Mouse (Mus musculus): ENCODE results near the gene Ndufb3. TPM values are rescaled to one million over a fixed set of nuclear protein-coding genes. Genes with fewer than 3 reads are reported as not detected.
"Not testable (repeated sequence)": the region's sequence is repeated elsewhere in the genome, so short reads cannot be mapped to it uniquely, and the experiment has no call there.

Gene Ndufb3
- polyA plus RNA-seq, 1 experiment = 93.1 TPM

DNA sequence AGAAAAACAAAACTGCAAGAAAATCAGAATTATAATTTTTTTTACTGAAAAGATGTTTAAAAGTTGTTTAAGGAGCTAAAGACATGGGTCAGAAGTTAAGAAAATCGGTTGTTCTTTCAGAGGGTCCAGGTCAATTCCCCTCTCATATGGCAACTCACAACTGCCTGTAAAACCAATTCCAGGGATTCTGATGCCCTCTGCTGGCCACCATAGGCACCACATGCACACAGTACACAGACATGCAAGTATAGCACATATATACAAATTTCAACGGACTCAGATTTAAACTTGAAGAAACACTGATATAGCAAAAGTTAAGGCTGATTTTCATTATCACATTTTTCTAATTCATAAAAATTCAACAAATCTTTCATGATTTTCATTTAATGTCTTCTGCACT is 7.0 kb upstream of the Ndufb3 start:
- WGBS = 85% methylated on average over 2 of the region's 2 CpGs
- Histone ChIP-seq H3K27ac (ENCODE audit: control insufficient read depth, insufficient read depth, low read depth, low read length, poor library complexity) (no peak overlapping the region), H3K4me1 (ENCODE audit: control insufficient read depth, insufficient read depth, low read length) (no peaks in the 10 kb centered on the region; the same call in 1 of the 2 replicates), H3K4me3 (replicated peaks; ENCODE audit: control insufficient read depth, low read depth, low read length) (no peak overlapping the region)
- TF ChIP-seq POLR2A (IDR thresholded peaks at IDR 0.05; ENCODE audit: borderline replicate concordance, control insufficient read depth, low read depth, low read length) (no peak), CTCF (IDR thresholded peaks at IDR 0.05; ENCODE audit: control insufficient read depth, insufficient read depth, low read length) (peak; percentile 50)

DNA sequence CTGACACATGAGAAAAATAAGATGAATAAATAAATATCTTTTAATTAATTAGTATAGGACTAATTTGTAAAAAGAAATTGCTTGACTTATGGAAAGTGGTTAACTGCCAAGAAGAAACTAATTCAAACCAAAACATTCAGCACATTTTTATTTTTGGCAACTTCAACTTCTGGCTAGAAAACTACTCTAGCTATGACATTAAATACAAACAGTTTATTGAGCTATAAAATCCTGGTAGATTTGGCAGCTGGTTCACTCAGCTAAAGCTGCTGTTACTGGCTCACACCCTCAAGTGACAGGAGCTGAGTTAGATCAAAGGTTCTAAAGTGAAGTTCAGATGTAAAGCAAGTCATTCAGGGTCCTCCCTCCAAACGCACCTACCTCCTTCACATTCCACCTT is 3.6 kb upstream of the Ndufb3 start:
- Histone ChIP-seq H3K4me1 (ENCODE audit: control insufficient read depth, insufficient read depth, low read length) (peaks cover 2% of the 10 kb centered on the region; the same call in 1 of the 2 replicates), H3K4me3 (replicated peaks; ENCODE audit: control insufficient read depth, low read depth, low read length) (no peak overlapping the region), H3K27ac (ENCODE audit: control insufficient read depth, insufficient read depth, low read depth, low read length, poor library complexity) (no peak overlapping the region)
- WGBS = 64% methylated on average over 1 of the region's 1 CpGs
- TF ChIP-seq POLR2A (IDR thresholded peaks at IDR 0.05; ENCODE audit: borderline replicate concordance, control insufficient read depth, low read depth, low read length) (no peak), CTCF (IDR thresholded peaks at IDR 0.05; ENCODE audit: control insufficient read depth, insufficient read depth, low read length) (no peak)

DNA sequence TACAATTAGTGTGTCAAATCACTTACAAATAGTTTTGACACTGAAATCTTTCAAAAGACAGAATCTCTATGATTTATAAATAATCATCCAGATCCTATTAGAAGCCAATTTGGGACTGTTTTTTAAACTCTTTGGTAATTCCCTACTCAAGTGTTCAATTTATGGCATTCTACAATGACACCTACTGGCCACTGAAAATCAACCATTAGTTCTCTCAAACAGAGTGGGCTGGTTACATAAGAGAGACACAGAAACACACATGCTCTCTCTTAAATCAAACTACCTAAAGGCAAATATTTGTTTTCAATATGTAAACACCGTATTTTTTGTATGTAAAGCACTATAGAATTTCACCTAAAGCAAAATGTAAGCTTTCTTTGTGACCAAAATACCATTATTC is 1.9 kb upstream of the Ndufb3 start:
- H3K4me1 ChIP-seq (ENCODE audit: control insufficient read depth, insufficient read depth, low read length) = peaks cover 2% of the 10 kb centered on the region; the same call in 1 of the 2 replicates
- no peak overlapping the region for H3K4me3 ChIP-seq (replicated peaks; ENCODE audit: control insufficient read depth, low read depth, low read length)
- H3K27ac ChIP-seq (ENCODE audit: control insufficient read depth, insufficient read depth, low read depth, low read length, poor library complexity) = no peak overlapping the region
- WGBS = 60% methylated on average over 1 of the region's 1 CpGs
- no peak for TF ChIP-seq POLR2A (IDR thresholded peaks at IDR 0.05; ENCODE audit: borderline replicate concordance, control insufficient read depth, low read depth, low read length)
- no peak for TF ChIP-seq CTCF (IDR thresholded peaks at IDR 0.05; ENCODE audit: control insufficient read depth, insufficient read depth, low read length)

DNA sequence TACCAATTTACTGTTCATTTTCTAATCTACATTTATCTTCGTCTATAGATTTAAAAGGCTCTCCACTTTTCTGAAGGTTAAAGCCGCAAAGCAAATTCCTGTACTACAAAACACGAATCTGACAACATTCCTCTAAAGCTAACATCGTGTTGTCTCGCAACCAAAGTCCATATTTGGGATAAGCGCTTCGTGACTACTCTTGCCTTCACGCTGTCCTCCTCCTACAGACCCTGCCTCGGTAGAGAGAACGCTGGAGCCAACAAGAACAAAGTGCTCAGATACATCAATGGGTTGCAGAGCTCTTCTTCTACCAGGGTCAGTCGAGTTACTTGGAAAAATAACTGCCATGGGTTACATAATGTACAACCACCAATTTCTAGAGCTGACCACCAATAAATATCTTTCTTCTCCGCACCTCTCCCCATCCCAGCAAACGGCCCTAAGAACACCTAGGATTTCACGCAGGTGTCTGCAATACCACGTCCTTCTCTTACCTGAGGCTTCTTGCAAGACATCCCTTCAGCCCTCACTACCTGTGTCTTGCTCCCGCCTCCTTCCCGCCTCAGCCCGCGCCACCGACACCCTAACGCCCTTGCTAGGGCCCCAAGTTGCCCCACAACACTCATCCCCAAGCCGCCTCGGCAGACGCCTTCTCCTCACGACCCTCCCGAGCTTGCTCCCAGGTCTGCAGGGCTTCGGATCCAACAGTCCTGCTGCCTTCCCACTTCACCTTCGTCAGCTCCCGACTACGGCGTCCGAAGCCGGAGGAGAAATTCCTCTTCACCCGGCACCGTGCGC is 612 bp upstream of the Ndufb3 start:
- Histone ChIP-seq H3K4me1 (ENCODE audit: control insufficient read depth, insufficient read depth, low read length) (peaks cover 2% of the 10 kb centered on the region; the same call in 1 of the 2 replicates), H3K27ac (ENCODE audit: control insufficient read depth, insufficient read depth, low read depth, low read length, poor library complexity) (no peak overlapping the region), H3K4me3 (replicated peaks; ENCODE audit: control insufficient read depth, low read depth, low read length) (peak overlapping the region; percentile 80)
- WGBS = 3% methylated on average over 36 of the region's 36 CpGs
- TF ChIP-seq CTCF (IDR thresholded peaks at IDR 0.05; ENCODE audit: control insufficient read depth, insufficient read depth, low read length) (no peak), POLR2A (IDR thresholded peaks at IDR 0.05; ENCODE audit: borderline replicate concordance, control insufficient read depth, low read depth, low read length) (no peak)

DNA sequence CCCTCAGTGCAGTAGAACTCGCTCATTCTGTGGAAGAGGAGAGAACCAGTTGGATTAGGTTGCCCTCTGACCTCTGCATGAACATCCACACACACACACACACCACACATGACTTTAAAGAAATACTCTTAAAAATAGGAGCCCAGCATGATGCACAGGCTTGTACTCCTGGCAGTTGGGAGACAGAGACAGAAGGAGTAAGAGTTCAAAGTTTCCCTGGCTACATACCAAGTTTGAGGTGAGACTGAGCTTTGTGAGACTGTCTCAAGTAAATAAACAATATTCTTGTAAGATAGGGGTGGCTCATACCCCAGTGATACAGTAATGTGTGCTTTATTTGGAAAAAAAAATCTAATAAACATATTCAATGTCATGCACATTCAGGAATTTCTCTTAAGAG is 1.3 kb downstream of the Ndufb3 start:
- TF ChIP-seq POLR2A (IDR thresholded peaks at IDR 0.05; ENCODE audit: borderline replicate concordance, control insufficient read depth, low read depth, low read length) (no peak), CTCF (IDR thresholded peaks at IDR 0.05; ENCODE audit: control insufficient read depth, insufficient read depth, low read length) (no peak)
- peaks cover 2% of the 10 kb centered on the region; the same call in 1 of the 2 replicates for H3K4me1 ChIP-seq (ENCODE audit: control insufficient read depth, insufficient read depth, low read length)
- no peak overlapping the region for H3K4me3 ChIP-seq (replicated peaks; ENCODE audit: control insufficient read depth, low read depth, low read length)
- no peak overlapping the region for H3K27ac ChIP-seq (ENCODE audit: control insufficient read depth, insufficient read depth, low read depth, low read length, poor library complexity)
- WGBS = 74% methylated on average over 1 of the region's 1 CpGs

DNA sequence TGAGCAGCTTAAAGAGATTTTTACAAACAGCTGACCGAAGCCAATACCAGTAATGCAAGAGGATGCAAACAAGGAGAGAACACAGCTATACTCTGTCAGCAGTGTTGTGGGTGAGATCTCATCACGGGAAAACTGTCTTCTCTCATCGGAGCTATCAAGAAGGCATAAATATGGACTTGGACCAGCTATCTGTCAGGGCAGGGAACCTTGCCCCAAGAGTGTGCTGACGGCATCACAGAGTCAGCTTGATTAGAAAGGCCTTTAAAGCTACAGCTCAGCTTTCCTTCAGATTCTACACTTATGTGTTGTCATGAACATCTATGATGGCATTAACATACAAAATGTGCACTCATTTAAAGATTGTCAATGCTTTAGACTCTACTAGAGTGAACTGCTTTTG is 16.5 kb downstream of the Ndufb3 start:
- 61% methylated on average over 4 of the region's 4 CpGs for WGBS
- no peak overlapping the region for H3K27ac ChIP-seq (ENCODE audit: control insufficient read depth, insufficient read depth, low read depth, low read length, poor library complexity)
- TF ChIP-seq POLR2A (IDR thresholded peaks at IDR 0.05; ENCODE audit: borderline replicate concordance, control insufficient read depth, low read depth, low read length) (no peak), CTCF (IDR thresholded peaks at IDR 0.05; ENCODE audit: control insufficient read depth, insufficient read depth, low read length) (no peak)
- no peak overlapping the region for H3K4me3 ChIP-seq (replicated peaks; ENCODE audit: control insufficient read depth, low read depth, low read length)
- H3K4me1 ChIP-seq (ENCODE audit: control insufficient read depth, insufficient read depth, low read length) = no peaks in the 10 kb centered on the region; the same call in 1 of the 2 replicates

DNA sequence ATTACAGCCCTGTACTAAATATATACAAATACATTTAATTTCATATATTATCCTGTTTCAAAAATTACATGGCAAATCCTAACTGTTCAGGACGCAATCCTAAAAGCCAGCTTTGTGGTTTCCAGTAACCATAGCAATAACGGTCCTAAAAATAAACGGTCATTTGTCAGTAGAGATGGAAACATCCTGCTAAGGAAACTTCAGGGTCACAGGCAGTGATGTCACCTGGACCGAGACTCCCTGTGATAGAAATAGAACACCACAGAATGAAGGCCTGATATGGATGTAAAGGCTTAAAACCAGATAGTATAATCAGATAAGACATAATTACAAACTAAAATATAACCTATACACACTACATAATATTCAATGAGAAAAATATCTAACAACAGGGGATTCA is 17.6 kb downstream of the Ndufb3 start:
- Histone ChIP-seq H3K4me1 (ENCODE audit: control insufficient read depth, insufficient read depth, low read length) (no peaks in the 10 kb centered on the region; the same call in 1 of the 2 replicates), H3K4me3 (replicated peaks; ENCODE audit: control insufficient read depth, low read depth, low read length) (no peak overlapping the region), H3K27ac (ENCODE audit: control insufficient read depth, insufficient read depth, low read depth, low read length, poor library complexity) (no peak overlapping the region)
- 9% methylated on average over 4 of the region's 4 CpGs for WGBS
- TF ChIP-seq CTCF (IDR thresholded peaks at IDR 0.05; ENCODE audit: control insufficient read depth, insufficient read depth, low read length) (no peak), POLR2A (IDR thresholded peaks at IDR 0.05; ENCODE audit: borderline replicate concordance, control insufficient read depth, low read depth, low read length) (no peak)

DNA sequence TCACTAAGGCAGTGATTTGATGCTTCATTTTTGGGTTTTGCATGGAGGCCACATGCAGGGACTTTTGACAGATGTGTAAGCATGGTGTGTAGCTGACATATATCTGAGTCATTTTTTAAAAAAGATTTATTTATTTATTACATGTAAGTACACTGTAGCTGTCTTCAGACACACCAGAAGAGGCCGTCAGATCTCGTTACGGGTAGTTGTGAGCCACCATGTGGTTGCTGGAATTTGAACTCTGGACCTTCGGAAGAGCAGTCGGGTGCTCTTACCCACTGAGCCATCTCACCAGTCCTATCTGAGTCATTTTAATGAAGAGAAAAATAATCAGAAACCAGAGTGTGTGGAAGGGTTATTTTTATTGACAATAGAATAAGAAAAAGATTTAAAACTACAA is 23.4 kb downstream of the Ndufb3 start:
- WGBS = 86% methylated on average over 5 of the region's 5 CpGs
- H3K4me3 ChIP-seq (replicated peaks; ENCODE audit: control insufficient read depth, low read depth, low read length); H3K4me1 ChIP-seq (ENCODE audit: control insufficient read depth, insufficient read depth, low read length); H3K27ac ChIP-seq (ENCODE audit: control insufficient read depth, insufficient read depth, low read depth, low read length, poor library complexity): not testable (repeated sequence)

DNA sequence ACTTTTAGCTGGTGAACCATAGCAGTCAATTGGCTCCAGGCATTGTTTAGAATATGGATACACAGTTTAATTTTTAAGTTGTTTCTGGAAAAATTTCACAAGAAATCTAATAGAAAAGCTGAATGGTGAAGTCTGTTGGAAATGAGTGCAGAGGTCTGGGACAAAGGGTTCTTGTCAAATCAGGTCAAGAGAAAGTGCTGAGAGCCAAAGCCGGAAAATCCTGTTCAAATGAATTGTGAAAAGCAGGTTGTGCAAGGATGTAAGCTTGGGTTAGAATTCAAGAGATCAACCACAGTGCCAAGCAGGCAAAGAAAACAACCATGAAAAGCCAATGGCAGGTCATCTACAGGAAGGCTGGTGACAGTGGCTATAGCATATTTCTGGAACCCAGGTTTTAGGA is 24.0 kb downstream of the Ndufb3 start:
- H3K27ac ChIP-seq (ENCODE audit: control insufficient read depth, insufficient read depth, low read depth, low read length, poor library complexity) = no peak overlapping the region
- no peaks in the 10 kb centered on the region for H3K4me1 ChIP-seq (ENCODE audit: control insufficient read depth, insufficient read depth, low read length)
- no peak overlapping the region for H3K4me3 ChIP-seq (replicated peaks; ENCODE audit: control insufficient read depth, low read depth, low read length)
- TF ChIP-seq CTCF (IDR thresholded peaks at IDR 0.05; ENCODE audit: control insufficient read depth, insufficient read depth, low read length) (no peak), POLR2A (IDR thresholded peaks at IDR 0.05; ENCODE audit: borderline replicate concordance, control insufficient read depth, low read depth, low read length) (no peak)
- WGBS = 67% methylated on average over 1 of the region's 1 CpGs

All from bone marrow, adult 2 months (tissue).